Mouse (Mus musculus) frontal cortex, adult (tissue): ENCODE measurements at regions not wholly inside any gene's neighbourhood (a gene's known extent, or its start where the extent isn't known, plus 50 kb on each side); places are given as distances from the start of the nearest gene placed in this dataset.

ENCODE experiments used
- ATAC-seq: cut with Nextera tagmentation; 2 replicates; pipeline ENCODE4 v1.9.2; 2017; ENCODE audit warnings: mild to moderate bottlenecking, moderate library complexity, mixed read lengths; ENCODE audit not compliant: low TSS enrichment

- peak; percentile 93 for ATAC-seq
Observed at GRCm38 (mm10) chr15:24990082-24990786, 423.3 kb downstream of the Basp1 start.

- no peak for ATAC-seq
Observed at GRCm38 (mm10) chr15:24980841-24981240, 432.7 kb downstream of the Basp1 start.

- no peak for ATAC-seq
Observed at GRCm38 (mm10) chr15:24972020-24972419, 441.5 kb downstream of the Basp1 start.

- peak; percentile 96 for ATAC-seq
Observed at GRCm38 (mm10) chr15:24969391-24969812, 444.2 kb downstream of the Basp1 start.

- ATAC-seq: peak; percentile 88
Observed at GRCm38 (mm10) chr15:24968636-24969317, 444.8 kb downstream of the Basp1 start.

GRCm38 (mm10) chr15:24929742-24930141 is 483.8 kb downstream of the Basp1 start:
- ATAC-seq: no peak

GRCm38 (mm10) chr15:24911866-24912265 is 501.7 kb downstream of the Basp1 start:
- ATAC-seq: no peak

- no peak for ATAC-seq
Observed at GRCm38 (mm10) chr15:24911466-24911865, 502.1 kb downstream of the Basp1 start.

- peak; percentile 47; the same call in 1 of the 2 replicates for ATAC-seq
Observed at GRCm38 (mm10) chr15:24906957-24907356, 506.6 kb downstream of the Basp1 start.

- ATAC-seq: no peak
Observed at GRCm38 (mm10) chr15:24878846-24879245, 534.7 kb downstream of the Basp1 start.

- ATAC-seq: no peak
Observed at GRCm38 (mm10) chr15:24877711-24878598, 535.6 kb downstream of the Basp1 start.

GRCm38 (mm10) chr15:24876157-24876731 is 537.3 kb downstream of the Basp1 start:
- ATAC-seq: no peak

- no peak for ATAC-seq
Observed at GRCm38 (mm10) chr15:24840271-24840670, 573.3 kb downstream of the Basp1 start.

GRCm38 (mm10) chr15:24838390-24838789 is 575.2 kb downstream of the Basp1 start:
- peak; percentile 69 for ATAC-seq

- ATAC-seq: no peak
Observed at GRCm38 (mm10) chr15:24827881-24828280, 585.7 kb downstream of the Basp1 start.

- ATAC-seq: no peak
Observed at GRCm38 (mm10) chr15:24827259-24827658, 586.3 kb downstream of the Basp1 start.

- no peak for ATAC-seq
Observed at GRCm38 (mm10) chr15:24796836-24797235, 616.7 kb downstream of the Basp1 start.

GRCm38 (mm10) chr15:24793381-24793780 is 620.2 kb downstream of the Basp1 start:
- peak; percentile 47; the same call in 1 of the 2 replicates for ATAC-seq

GRCm38 (mm10) chr15:24786336-24786735 is 627.2 kb downstream of the Basp1 start:
- ATAC-seq: no peak

GRCm38 (mm10) chr15:24778234-24778633 is 635.3 kb downstream of the Basp1 start:
- peak; percentile 100 for ATAC-seq

GRCm38 (mm10) chr15:24751480-24752157 is 661.9 kb downstream of the Basp1 start:
- ATAC-seq: no peak
